Mouse (Mus musculus) frontal cortex, postnatal 25 days (tissue): ENCODE results near the gene Map3k12.

Experiments used
- DNase-seq, 2 experiments: peaks; one replicate each; pipeline ENCODE4 v3.0.0; 2022; ENCODE audit warnings: low spot score in 2 of 2

Map3k12 gene

DNA sequence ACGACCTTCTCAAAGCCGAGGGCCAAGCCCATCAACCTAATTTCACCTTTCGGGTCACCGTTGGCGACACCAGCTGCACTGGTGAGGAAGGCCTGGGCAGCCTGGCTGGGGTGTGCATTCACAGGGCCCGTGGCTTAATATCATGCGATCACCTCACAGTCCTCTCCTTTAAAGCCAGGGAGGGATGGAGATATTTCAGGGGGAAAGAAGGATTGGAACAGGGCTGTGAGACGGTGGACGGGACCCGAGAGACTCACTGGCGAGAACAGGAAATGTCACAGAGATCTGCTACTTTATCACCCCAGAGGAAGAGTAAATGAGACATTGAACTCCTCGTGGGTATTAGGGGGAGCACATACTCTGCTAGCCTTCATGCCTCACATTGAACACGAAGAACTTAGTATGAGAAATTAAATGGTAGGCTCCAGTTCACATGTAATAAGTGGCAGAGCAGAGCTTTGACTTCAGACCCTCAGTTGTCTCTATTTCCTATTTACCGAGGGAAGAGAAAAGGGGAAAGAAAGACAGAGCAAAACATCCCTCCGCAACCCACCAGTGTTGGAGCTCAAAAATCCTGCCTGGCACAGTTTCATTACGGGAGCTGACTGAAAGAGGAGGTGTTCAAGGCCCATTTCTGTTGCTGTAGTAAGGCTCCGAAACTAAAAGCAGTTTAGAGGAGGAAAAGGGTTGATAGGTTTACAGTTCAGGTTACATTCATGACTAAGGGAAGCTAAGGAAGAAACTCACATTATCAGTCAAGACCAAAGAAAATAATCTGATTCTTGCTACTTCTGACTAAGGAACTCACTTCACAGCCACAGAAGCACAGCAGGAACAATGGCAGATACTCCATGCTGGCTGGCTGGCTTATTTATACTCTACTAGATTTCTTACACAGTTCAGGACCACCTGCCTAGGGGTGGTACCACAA, 2.6 kb upstream of the Map3k12 start:
- DNase-seq = no peak

DNA sequence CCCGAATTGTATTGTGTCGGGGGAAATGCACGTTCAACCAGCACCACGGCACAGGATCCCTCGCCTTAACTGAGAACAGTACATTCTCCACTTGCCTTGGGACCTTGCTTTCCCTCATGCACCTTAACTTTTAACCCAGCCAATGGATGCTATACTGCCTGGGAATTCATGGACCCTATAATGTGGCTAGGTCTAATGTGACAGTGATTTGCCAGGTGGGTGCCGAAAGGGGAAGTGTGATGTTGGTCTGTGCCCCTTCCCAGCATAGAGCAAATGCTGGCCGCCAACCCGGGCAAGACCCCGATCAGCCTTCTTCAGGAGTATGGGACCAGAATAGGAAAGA, 2.0 kb upstream of the Map3k12 start:
- DNase-seq = no peak

DNA sequence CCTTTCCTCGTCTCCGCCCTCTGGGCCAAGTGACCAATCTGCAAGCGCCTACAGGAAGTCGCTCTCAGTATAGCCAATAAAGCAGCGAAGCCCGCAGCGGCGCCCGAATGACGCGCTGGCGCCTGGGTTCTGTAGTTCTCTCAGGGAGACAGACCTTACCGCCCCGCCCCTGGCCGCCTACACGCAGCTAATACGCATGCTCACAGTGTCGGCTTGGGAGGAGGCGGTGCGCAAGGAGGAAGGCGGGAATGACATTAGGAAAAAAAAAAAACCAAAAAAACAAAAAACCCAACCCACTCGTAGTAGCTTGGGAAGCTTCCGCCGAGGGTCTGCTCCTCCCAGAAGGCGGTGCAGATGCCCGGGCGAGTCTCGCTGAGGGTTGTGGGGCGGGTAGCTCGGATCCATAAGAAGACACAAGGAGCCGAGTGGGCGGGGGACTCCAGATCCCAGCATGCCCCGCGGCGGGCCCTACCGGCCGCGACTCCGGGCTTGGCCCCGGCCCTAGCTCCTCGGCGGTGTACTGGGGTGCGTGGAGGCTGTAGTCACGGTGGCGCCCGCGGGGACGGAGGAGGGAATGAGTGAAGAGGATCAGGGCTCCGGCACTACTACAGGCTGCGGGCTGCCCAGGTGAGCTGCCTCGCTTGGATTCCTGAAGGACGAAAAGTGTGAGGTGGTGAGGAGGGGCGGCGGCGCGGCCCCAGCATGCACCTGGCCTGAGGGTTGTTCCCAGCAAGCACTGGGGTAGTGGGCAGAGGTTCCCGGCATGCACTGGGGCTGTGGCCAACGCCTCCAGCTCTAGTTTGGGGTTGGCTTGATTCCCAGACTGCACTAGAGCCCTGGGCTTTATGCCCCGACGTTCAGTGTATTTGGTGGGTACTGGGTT, 1.4 kb upstream of the Map3k12 start, which contains the start of gene Tarbp2:
Gene Tarbp2 (plus strand): TSS at position 217 of the 883 bp plus-strand sequence.
- peak; percentile 100 for DNase-seq

DNA sequence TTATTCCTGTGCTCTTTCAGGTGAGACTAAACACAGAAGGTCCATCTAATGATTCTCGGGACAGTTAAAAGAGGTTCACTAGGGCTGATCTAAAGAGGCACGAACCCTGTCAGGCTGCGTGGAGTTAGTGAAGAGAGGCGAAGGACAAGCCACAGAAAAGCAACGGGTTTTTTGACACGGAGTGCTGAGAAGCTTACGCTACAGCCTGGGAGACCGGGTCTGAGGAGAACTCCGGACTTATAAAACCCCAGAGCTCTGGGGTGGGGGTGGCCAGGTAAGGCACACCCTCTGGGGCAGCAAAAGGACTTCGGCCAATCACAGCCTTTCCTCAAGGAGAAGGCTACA, 739 bp upstream of the Map3k12 start:
- no peak for DNase-seq

DNA sequence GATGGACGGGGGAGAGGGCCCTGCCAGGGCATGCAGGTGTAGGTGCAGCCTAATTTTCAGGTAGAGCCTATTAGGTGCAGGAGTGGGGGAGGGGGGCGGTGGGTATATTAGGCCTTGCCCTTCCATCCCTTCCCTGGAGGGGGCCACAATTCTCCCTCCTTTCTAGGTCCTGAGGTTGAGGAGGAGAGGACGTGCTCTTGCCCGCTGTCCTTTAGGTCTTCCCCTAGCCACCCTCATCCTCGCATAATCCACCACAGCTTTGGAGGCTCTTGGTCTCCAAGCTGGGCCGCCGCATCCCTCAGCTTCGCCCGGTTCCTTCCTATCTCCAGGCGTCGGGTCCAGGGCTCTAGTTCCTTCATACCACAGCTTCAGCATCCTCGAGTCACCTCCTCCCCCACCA, 571 bp downstream of the Map3k12 start:
- no peak for DNase-seq

DNA sequence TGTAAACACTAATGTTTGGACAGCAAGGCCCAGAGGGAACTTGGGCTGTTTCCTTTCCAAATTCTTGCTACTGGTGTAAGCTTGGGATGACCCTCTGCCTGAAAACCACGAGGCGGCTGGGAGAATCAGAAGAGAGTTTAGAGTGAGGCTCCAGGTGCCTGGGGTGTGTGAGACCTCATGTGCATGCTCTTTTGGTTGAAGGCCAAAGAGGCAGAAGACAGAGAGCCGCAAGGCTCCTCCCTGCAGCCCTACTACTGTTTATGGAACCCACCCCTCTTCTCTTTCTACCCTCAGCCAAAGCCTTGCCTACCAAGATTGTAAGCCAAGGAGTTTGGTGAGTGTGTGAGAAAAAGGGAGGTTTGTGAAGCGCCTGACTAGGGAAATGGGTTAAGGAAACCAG, 1.1 kb downstream of the Map3k12 start:
- DNase-seq = no peak

DNA sequence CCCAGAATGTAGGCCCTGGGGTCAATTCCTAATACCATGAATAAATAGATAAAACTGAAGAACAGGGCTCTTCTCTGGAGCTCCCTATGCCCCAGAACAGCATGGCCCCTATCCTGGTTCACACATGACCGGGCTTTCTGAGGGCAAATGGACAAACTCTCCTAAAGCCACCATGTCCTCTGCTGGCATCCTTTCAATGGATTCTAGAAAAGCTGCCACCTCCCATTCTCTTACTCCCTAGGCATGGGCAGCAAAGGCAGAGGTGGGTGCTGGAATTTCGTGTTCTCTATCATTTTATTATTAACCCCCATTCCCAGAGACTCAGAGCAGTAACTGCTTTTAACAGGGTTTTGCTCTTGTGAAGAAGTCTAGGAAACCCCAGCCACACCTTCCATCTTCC, 1.6 kb downstream of the Map3k12 start:
- DNase-seq = no peak

DNA sequence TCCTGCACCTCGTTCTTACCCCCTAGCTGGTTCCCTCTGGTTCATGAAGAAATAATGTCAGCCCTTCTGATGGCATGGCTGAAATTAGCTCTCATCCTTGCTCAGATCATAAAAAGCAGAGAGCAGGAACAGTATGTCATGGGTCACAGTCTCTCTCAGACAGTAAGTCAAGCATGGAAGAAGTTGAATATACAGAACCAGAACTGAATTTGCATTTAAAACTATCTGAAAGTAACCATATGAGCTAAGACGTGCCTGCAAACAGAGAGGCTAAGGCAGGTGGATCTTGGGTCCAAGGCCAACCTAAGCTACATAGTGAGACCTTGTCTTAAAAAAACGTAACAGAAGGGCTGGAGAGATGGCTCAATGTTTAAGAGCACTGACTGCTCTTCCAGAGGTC, 3.9 kb downstream of the Map3k12 start:
- DNase-seq = no peak

DNA sequence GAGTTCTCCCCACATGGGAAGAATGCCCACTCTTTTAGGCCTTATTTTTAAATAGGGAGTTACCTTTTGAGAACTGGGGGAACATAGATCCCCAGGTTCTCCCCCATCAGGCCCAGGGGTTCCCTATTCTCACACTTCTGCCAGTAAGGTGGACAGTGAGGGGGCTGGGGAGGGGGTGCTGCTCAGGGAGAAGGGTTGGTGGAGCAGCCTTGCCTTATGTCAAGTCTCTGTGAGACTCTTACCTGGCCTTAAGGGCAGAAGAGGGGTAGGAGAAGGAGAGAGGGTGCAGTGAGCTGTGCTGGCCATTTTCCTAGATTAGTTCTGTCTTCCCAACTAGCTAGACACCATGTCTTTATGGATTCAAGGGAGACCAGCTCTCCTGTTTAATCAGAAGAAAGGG, 4.4 kb downstream of the Map3k12 start:
- DNase-seq = no peak

DNA sequence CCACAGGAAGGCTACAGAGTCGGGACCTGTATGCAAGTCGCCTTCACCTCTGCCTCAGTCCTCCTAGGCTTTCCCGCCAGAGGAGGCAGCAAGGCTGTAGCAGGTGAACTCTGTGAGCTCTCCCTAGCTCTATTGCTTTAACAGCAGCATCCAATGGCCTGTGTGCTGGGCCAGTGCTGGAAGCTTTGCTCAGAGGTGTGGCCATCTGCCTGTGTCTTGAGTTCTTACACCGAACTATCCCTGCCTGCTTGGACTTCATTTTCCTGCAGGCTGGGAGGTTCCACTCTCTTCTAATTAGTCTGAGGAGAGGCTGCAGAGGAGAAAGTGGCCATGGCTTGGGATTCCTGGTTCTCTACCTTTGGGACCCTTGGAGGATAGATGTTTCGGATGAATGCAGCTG, 4.9 kb downstream of the Map3k12 start:
- DNase-seq = no peak

DNA sequence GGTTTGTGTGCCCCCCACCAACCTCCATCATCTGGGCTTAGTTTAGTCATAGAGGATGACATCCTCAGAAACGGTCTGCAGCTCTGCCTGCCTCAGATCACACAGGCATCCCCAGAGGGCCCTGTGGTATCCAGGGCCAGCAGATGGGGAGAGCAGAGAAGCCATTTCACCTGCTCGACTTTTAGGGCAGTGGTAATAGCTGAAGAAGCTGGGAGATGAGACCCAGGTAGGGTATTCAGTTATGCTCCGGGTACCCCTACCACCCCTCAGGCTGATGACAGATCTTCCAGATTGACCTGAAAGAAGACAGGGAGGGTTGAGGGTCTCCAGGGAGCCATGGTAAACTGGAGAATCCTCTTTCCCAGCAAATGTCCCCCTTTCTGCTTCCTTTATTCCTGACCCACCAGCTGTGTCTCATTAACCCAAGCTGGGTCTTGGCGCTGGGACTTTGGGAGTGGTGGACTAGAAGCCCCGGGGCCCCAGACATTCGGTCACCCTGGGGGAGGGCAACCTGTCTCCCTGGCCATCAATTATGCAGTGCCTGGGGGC, 5.5 kb downstream of the Map3k12 start:
- DNase-seq = no peak

DNA sequence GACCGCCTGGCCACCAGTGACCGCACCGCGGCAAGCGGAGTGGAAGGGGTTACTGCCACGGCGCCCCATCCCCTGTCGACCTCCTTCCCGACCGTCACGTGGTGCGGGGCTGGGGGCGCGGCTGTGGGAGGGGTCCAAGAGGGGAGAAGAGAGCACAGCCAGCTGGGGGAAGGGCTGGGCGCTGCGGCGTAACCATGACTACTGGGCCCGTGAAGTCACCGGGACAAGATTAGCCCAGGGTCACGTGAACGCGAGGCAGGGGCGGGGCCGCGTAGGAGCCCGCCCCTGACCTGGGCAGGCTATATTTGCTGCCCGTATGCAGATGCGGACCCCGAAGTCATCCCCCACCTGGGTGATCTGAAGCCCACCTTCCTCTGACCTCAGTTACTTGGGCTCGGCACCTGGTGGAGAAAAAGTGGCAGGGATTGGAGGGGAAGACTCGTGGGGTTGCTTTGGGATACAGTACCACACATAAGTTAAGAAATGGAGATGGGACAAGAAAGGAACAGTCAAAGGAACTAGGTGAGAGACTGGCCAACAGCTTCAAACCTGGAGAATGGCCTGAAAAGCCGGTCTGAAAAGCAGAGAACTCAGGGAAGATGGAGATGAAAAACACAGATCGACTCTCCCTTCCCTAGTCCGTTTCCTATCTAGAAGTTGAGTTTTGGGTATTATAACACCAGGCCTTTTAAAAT, 6.1 kb downstream of the Map3k12 start:
- DNase-seq = peak; percentile 62 to 75

DNA sequence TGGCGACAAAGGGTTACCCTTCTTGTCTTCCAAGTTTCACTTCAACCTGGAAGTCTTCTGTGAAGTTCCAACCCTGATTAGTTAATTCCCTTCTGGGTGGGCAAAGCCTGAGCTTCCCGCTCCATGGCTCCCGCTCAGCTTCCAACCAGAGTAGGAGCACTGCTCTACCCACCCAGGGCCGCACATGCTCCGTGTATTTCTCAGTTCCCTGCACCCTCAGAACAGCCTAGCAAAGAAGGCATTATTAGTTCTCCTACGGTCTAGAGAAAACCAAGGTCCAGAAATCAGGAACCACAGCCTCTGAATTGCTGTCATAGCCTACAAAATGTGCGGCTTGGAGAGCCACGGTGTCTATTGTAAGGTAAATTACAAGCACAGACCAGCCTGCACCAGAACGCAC, 6.8 kb downstream of the Map3k12 start:
- no peak for DNase-seq

DNA sequence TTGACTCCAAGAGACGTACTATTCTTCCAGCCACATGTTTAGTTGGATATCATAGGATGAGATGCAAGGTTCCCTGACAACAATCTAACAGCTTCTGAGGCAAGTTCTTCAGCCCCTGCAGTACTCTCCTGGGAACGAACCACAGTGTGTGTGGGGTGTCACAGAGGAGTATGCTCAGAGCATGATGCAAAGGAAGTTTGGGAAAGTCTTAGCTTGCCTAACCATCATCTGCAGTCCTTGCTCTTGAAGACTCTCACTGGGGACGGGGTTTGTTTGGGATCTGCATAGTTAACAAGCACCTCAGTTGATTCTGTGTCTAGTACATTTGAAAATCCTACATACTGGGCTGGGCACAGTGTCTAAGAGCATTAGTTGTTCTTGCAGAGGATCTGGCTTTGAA, 8.5 kb downstream of the Map3k12 start:
- DNase-seq = no peak

DNA sequence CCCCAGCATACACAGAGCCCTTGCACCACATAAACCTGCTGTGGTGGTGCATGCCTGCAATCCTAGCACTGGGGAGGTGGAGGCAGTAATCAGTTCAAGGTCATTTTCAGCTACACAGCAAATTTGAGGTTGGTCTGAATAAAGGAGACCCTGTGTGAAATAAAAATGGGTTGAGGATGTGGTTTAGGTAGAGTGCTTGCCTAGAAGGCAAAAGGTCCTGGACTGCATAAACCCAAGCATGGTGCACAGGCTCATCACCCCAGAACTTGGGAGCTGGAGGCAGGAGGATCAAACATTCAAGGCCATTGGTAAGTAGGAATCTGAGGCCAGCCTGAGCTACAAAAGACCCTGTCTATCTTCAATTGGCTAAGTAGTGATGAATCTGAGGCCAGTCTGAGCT, 9.3 kb downstream of the Map3k12 start:
- no peak for DNase-seq

DNA sequence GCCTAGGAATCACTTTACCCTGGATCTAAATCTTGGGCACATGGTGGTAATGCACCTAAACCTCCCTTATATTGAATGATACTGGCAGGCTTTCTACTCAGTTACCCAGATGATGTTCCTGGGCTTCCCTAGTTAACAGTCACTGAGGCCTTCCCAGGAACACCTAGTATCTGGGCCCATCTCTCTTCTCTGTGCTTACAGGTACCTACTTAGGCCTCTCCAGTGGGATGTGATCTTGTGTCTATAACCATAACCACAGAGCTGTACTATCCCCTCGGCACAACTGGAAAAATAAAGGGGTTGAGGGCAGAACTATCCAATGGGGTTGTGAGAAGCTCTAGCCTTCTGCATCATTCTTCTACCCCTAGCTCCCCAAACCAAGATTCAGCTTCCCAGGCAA, 10.0 kb downstream of the Map3k12 start:
- no peak for DNase-seq

DNA sequence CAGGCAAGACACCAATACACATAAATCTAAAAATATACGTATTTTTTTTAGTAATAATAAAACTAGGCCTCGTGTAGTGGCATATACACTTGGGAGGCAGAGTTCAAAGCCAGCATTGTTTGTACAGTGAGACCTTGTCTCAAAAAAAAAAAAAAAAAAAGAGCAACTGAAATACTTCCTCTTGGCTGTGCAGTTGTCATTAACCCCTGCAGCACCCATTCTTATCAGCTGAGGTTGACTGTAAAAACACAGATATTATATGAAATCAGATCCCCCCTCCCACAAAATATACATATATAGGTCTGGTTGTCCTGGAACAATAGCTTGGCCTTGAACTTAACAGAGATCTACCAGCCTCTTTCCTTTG, 10.4 kb downstream of the Map3k12 start:
- no peak for DNase-seq

DNA sequence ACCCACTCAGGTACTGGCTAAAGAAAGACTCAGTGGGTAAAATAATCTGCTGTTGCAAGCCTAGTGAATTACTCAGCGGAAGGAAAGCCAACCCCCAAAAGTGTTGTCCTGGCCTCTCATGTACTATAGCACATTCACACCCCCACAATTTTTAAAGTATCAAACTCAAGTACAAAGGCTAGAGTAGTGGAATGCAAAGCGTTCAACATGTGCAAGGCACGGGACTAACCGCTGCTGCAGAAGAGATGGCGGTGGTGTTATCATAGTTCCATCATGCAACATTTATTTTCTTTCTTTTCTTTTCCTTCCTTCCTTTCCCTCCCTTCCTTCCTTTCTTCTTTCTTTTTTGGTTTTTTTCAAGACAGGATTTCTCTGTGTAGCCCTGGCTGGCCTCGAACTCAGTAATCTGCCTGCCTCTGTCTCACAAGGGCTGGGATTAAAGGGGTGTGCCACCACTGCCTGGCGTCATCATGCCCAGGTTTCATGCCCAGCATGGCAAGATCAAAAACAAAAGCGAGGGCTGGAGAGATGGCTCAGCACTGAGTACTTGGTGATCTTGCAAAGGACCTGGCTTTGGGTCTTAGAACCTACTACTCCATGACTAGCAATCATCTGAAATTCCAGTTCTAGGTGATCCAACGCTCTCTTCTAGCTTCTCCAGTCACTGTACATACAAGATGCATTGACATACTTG, 10.9 kb downstream of the Map3k12 start:
- no peak for DNase-seq

DNA sequence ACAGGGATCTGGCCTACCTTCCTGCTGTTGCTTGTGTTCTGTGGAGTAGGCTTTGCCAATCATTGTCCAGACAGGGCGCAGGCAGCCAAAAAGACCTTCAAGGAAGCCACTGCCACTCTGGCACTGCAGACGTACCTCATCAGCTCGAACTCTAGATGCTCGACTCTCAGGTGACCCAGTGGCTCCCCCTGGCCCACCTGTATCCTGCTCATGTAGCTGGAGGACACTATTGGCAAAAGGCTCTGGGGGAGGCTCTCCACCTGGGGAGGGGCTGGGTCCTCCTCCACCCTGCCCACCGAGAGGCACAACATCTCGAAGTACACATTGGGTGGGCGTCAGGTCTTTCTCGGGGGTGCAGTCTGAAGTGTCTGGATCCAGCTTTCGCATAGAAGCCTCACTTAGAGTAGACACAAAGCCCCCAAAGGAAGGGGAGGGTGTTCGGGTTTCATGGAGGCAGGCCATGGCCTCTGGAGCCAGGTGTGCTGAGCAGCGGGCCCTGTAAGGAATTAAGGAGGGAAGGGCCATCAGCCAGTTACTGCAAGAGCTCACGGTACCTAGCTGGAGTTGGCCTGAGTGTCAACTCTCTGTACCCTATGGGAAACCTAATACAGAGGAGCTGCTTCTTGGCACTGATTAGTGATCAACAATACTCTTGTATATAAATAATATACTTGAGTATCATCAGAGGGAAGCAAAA, 11.6 kb downstream of the Map3k12 start:
- DNase-seq = no peak

DNA sequence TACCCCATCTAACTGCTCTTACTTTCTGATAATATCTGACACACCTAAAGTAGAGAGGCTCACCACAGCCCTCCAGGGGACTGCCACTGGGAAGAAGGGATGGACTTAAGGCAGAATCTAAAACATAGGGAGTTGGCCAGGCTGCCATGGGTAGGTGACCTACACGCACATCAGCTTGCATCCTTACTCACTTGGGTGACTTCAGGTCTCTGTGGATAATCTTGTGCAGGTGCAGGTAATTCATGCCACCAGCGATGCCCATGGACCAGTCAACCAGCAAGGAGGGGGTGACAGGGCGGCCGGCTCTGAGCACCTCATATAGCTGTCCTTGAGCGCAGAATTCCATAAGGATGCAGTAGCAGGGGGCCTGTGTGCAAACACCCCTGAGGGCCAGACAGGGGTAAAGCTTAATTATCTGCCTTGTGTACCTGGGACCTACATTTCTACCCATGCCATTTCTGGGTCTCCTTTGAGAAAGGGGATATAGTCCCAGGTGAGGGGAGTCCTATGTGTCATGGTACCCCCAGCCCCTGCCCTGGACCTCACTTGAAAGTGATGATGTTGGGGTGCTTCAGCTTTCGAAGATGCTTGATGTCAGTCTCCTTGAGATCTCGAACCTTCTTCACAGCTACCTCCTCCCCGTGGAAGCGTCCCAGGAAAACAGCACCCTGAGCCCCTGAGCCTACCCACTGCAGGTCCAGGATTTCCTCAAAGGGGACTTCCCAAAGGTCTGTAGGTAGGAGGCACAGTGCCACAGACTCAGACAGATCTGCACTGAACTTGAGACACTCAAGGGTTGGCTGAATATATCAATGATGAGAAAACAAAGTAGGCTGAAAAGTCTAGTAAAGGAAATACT, 12.7 kb downstream of the Map3k12 start:
- no peak for DNase-seq
